Mouse (Mus musculus): ENCODE data around the gene Ap2m1. TPM values are rescaled to one million over a fixed set of nuclear protein-coding genes. Genes with fewer than 3 reads are reported as not detected.

Ap2m1 gene
- polyA plus RNA-seq, 1 experiment from 2014 or later: 487 TPM

DNA sequence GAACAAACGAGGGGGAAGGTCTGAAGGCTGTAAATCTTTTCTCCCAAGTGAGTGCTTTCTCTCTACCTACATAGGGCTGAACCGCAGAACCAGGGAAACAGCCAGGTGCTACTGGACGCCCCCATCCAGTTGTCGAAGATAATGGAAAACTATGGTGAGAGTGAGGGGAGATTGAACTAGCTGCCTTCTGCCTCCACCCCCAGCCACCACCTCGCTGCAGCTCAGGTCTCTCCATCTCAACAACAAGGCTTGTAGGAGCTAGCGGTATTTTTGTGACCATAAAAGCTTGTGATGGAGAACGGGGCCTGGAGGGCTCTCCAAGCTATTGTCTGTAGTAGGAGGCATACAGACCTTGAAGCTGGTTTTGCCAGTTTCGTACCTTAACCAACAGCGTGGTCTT is 13.9 kb downstream of the Ap2m1 start:
- Histone ChIP-seq H3K27me3 (replicated peaks) (no peaks in the 10 kb centered on the region), H3K27ac (ENCODE audit: poor library complexity, severe bottlenecking) (0 out of 2 replicates have a peak overlapping the region, but pooled peaks have one; percentile 56), H3K36me3 (peaks cover 60% of the 10 kb centered on the region), H3K4me2 (peak overlapping the region; percentile 85), H3K4me3 (peak overlapping the region; percentile 71), H3K4me1 (replicated peaks) (peaks cover 15% of the 10 kb centered on the region), H3K9ac (peak overlapping the region; percentile 85), H3K9me3 (replicated peaks) (no peaks in the 10 kb centered on the region)
- 48% methylated on average over 9 of the region's 9 CpGs for WGBS
- no peak for ATAC-seq (ENCODE audit: insufficient number of reproducible peaks, low FRiP score)

DNA sequence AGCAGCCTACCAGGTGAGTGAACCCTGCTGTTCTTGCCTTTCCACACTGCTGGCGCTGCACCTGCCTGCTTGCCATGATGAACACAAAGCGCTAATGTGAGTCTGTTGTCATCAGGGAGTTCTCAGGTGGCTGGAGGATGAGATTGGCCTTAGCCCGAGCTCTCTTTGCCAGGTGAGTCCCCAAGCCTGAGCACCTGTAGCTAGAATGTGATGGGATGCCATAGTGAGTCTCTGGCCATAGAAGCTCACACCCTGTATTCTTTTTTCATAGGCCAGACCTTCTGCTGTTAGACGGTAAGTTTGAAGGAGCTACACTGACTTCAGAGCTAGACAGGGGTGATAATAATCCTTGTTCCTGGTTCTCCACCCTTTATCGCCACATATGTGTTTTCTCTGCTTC is 16.4 kb downstream of the Ap2m1 start:
- no peaks in the 10 kb centered on the region for H3K27me3 ChIP-seq (replicated peaks)
- H3K4me3 ChIP-seq: no peak overlapping the region
- no peak overlapping the region for H3K9ac ChIP-seq
- H3K27ac ChIP-seq (ENCODE audit: poor library complexity, severe bottlenecking): no peak overlapping the region
- H3K9me3 ChIP-seq (replicated peaks): no peaks in the 10 kb centered on the region
- peaks cover 59% of the 10 kb centered on the region for H3K36me3 ChIP-seq
- H3K4me2 ChIP-seq: no peak overlapping the region
- H3K4me1 ChIP-seq (replicated peaks): peaks cover 15% of the 10 kb centered on the region
- ATAC-seq (ENCODE audit: insufficient number of reproducible peaks, low FRiP score): no peak
- WGBS: 94% methylated on average over 5 of the region's 5 CpGs

- no peak for ATAC-seq (ENCODE audit: insufficient number of reproducible peaks, low FRiP score)
- Histone ChIP-seq H3K36me3 (peaks cover 65% of the 10 kb centered on the region), H3K4me3 (no peak overlapping the region), H3K4me2 (no peak overlapping the region), H3K4me1 (replicated peaks) (peaks cover 12% of the 10 kb centered on the region), H3K9me3 (replicated peaks) (no peaks in the 10 kb centered on the region), H3K27ac (ENCODE audit: poor library complexity, severe bottlenecking) (no peak overlapping the region), H3K27me3 (replicated peaks) (no peaks in the 10 kb centered on the region), H3K9ac (no peak overlapping the region)
- 88% methylated on average over 1 of the region's 1 CpGs for WGBS
These were observed 17.3 kb downstream of the Ap2m1 start for GRCm38 (mm10) chr16:20552594-20552993.

DNA sequence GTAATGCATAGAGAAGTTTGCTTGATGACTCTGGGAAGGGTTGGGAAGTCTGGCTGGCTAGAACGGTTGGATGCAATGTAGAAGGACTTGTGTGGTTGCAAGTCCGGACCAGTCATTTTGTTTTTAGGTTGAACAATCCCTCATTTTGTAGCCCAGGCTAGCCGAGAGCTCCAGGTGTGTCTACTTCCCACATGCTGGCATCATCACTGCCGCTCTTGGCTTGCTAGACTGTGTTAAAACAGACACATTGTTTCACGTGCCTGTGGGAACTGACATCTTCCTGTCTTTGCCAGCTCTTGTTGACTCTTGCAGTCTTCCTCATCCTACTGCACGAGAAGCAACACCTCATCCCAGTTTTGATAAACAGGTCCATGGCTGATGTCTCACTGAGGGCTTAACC is 19.7 kb downstream of the Ap2m1 start:
- no peak overlapping the region for H3K27ac ChIP-seq (ENCODE audit: poor library complexity, severe bottlenecking)
- 87% methylated on average over 6 of the region's 6 CpGs for WGBS
- peaks cover 88% of the 10 kb centered on the region for H3K36me3 ChIP-seq
- no peaks in the 10 kb centered on the region for H3K27me3 ChIP-seq (replicated peaks)
- H3K4me3 ChIP-seq: no peak overlapping the region
- no peak overlapping the region for H3K9ac ChIP-seq
- no peak for ATAC-seq (ENCODE audit: insufficient number of reproducible peaks, low FRiP score)
- H3K4me1 ChIP-seq (replicated peaks): no peaks in the 10 kb centered on the region
- no peaks in the 10 kb centered on the region for H3K9me3 ChIP-seq (replicated peaks)
- H3K4me2 ChIP-seq: no peak overlapping the region

DNA sequence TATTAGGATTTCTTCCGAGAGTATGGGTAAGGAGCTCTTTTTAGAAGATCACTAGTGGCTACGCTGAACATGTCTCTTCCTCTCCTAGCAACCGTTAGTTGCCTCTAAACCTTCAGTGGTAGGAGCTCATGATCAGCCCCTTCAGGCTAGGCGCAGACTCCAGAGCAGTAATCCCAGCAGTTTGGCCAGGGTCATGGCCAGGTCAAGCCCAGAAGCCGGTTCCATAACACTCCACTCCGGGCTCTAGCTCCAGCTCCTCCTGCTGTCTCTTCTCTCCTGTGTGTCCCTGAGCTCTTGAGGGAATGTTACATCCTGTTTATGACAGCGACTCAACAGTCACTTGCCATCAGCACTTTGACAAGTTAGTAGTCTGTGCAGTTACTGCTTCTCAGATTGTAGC is 22.1 kb downstream of the Ap2m1 start:
- Histone ChIP-seq H3K4me3 (no peak overlapping the region), H3K4me1 (replicated peaks) (no peaks in the 10 kb centered on the region), H3K9ac (no peak overlapping the region), H3K27me3 (replicated peaks) (no peaks in the 10 kb centered on the region), H3K36me3 (peaks cover 90% of the 10 kb centered on the region), H3K9me3 (replicated peaks) (no peaks in the 10 kb centered on the region), H3K27ac (ENCODE audit: poor library complexity, severe bottlenecking) (no peak overlapping the region), H3K4me2 (no peak overlapping the region)
- ATAC-seq (ENCODE audit: insufficient number of reproducible peaks, low FRiP score): no peak
- 73% methylated on average over 7 of the region's 7 CpGs for WGBS

DNA sequence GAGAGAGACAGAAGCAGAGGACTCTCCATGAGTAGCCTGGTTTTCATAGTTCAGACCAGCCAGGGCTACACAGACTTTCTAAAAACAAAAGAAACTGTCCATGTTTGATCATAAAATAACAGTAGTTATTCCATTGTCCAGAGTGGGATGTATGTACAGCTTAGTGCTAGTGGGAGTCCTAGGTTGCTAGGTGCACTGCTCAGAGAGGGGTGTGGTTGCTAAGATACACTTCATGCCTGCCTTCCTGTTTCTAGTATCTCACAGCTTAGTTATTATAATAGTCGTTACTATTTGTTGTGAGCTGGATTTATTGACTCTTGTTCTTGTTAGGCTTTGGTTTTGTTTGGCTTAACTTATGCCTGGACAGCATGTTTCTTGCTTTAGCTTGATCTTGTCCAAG is 29.8 kb downstream of the Ap2m1 start:
- 83% methylated on average over 1 of the region's 1 CpGs for WGBS
- Histone ChIP-seq H3K36me3 (peaks cover 34% of the 10 kb centered on the region), H3K9me3 (replicated peaks) (no peaks in the 10 kb centered on the region), H3K4me2 (no peak overlapping the region), H3K27ac (ENCODE audit: poor library complexity, severe bottlenecking) (no peak overlapping the region), H3K9ac (no peak overlapping the region), H3K27me3 (replicated peaks) (0 out of 2 replicates have a peak, but pooled peaks cover 3% of the 10 kb centered on the region), H3K4me1 (replicated peaks) (no peaks in the 10 kb centered on the region), H3K4me3 (no peak overlapping the region)
- no peak for ATAC-seq (ENCODE audit: insufficient number of reproducible peaks, low FRiP score)

- Histone ChIP-seq H3K4me1 (replicated peaks) (peaks cover 22% of the 10 kb centered on the region), H3K27me3 (replicated peaks) (peaks cover 64% of the 10 kb centered on the region), H3K27ac (ENCODE audit: poor library complexity, severe bottlenecking) (no peak within 1 kb of the TSS), H3K9ac (peak within 1 kb of the TSS; percentile 59), H3K4me2 (peak within 1 kb of the TSS; percentile 85), H3K9me3 (replicated peaks) (no peaks in the 10 kb centered on the region), H3K4me3 (peak within 1 kb of the TSS; percentile 55), H3K36me3 (no peaks in the 10 kb centered on the region)
- WGBS: 1% methylated on average over 24 of the region's 24 CpGs
- no peak for ATAC-seq (ENCODE audit: insufficient number of reproducible peaks, low FRiP score)
These were observed 54.2 kb downstream of the Ap2m1 start, which contains the start of gene Vwa5b2 for GRCm38 (mm10) chr16:20589366-20589938. Vwa5b2 (plus strand) TSS chr16:20589471.

- Histone ChIP-seq H3K27ac (ENCODE audit: poor library complexity, severe bottlenecking) (no peak overlapping the region), H3K4me1 (replicated peaks) (peaks cover 22% of the 10 kb centered on the region), H3K27me3 (replicated peaks) (peaks cover 69% of the 10 kb centered on the region), H3K4me2 (peak overlapping the region; percentile 85), H3K9me3 (replicated peaks) (no peaks in the 10 kb centered on the region), H3K36me3 (no peaks in the 10 kb centered on the region), H3K4me3 (peak overlapping the region; percentile 55), H3K9ac (peak overlapping the region; percentile 59)
- peak; percentile 62; the same call in 1 of the 2 replicates for ATAC-seq (ENCODE audit: insufficient number of reproducible peaks, low FRiP score)
- under 1% methylated on average over 39 of the region's 39 CpGs for WGBS
These were observed 54.8 kb downstream of the Ap2m1 start for GRCm38 (mm10) chr16:20589939-20590679.

- 4% methylated on average over 17 of the region's 17 CpGs for WGBS
- Histone ChIP-seq H3K36me3 (no peaks in the 10 kb centered on the region), H3K4me1 (replicated peaks) (peaks cover 22% of the 10 kb centered on the region), H3K4me2 (peak overlapping the region; percentile 85), H3K9me3 (replicated peaks) (no peaks in the 10 kb centered on the region), H3K4me3 (peak overlapping the region; percentile 55), H3K9ac (no peak overlapping the region), H3K27me3 (replicated peaks) (peaks cover 74% of the 10 kb centered on the region), H3K27ac (ENCODE audit: poor library complexity, severe bottlenecking) (no peak overlapping the region)
- ATAC-seq (ENCODE audit: insufficient number of reproducible peaks, low FRiP score): no peak
These were observed 55.4 kb downstream of the Ap2m1 start for GRCm38 (mm10) chr16:20590680-20591038.

- Histone ChIP-seq H3K27me3 (replicated peaks) (peaks cover 74% of the 10 kb centered on the region), H3K36me3 (no peaks in the 10 kb centered on the region), H3K27ac (ENCODE audit: poor library complexity, severe bottlenecking) (no peak overlapping the region), H3K4me2 (peak overlapping the region; percentile 85), H3K4me1 (replicated peaks) (peaks cover 22% of the 10 kb centered on the region), H3K4me3 (peak overlapping the region; percentile 55), H3K9ac (peak overlapping the region; percentile 49), H3K9me3 (replicated peaks) (no peaks in the 10 kb centered on the region)
- no peak for ATAC-seq (ENCODE audit: insufficient number of reproducible peaks, low FRiP score)
- 5% methylated on average over 48 of the region's 48 CpGs for WGBS
These were observed 55.9 kb downstream of the Ap2m1 start for GRCm38 (mm10) chr16:20591076-20591705.
